Mouse (Mus musculus) frontal cortex, postnatal 10 days (tissue): ENCODE measurements around the gene Acsl3.

Source experiments
- DNase-seq, 2 experiments: peaks; one replicate each; pipeline ENCODE4 v3.0.0; 2022; ENCODE audit warnings: low spot score in 2 of 2, mixed read lengths in 1 of 2

Gene Acsl3

DNA sequence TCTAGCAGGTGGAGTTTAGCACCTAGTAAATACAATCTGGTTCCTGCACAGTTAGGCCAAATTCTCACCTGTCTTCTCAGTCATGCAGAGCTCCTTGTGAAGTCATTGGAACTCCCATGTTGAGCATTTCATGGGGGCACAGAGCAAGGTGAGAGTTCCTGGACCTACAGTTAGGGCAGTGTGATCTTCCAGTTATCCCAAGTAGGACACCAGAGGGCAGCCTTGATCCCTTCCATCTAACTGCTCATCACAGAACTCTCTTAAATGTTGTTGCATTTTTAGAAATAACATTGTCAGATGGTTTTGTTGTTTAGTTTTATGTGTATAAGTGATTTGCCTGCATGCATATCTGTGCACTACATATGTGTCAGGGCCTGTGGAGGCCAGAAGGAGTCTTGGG, 29.2 kb downstream of the Acsl3 start:
- no peak for DNase-seq

DNA sequence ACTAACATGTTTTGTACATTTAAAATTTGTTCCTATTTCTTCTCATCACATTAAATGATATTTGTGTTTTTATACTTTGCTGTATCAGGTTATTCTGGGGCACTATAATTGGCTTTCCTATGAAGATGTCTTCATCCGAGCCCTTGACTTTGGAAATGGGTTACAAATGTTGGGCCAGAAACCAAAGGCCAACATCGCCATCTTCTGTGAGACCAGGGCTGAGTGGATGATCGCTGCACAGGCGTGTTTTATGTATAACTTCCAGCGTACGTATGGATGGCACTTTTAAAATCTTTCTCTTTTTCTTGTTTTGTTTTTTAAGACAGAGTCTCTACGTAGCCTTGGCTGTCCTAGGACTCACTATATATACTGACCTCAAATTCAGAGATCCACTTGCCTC, 30.5 kb downstream of the Acsl3 start:
- no peak for DNase-seq

- DNase-seq = no peak
Observed at GRCm38 (mm10) chr1:78694503-78695258, 37.1 kb downstream of the Acsl3 start.

DNA sequence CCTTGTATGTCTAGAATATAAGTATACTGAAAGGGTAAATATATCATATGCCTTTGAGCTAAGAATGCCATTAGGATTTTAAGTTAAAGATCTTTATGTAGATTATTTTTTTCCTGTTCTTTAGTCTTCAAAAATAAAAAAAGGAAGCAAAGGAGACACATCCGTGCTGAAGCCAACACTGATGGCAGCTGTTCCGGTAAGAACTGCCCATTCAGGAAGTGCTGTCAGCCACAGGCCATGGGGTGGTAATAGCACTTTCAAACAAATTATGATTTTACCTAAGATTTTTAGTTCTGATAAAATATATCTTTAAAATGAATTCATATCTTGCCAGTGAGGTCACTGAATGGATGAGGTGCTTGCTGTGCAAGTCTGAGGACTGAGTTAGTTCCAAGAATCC, 38.7 kb downstream of the Acsl3 start:
- no peak for DNase-seq

DNA sequence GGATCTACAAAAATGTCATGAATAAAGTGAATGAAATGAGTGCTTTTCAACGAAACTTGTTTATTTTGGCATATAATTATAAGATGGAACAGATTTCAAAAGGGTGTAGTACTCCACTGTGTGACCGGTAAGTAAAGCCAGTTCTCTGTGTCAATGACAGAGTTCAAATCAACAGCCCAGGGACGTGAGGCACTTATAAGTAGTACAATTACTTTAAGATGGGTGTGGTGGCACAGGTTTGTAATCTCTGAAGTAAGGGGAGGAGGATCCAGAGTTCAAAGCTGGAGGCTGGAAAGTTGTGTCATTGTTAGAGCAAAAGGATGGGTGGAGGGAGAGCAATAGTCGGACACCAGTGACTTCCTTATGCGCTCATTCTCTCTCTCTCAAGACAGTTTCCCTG, 39.3 kb downstream of the Acsl3 start:
- DNase-seq = no peak

GRCm38 (mm10) chr1:78698138-78698537, 40.5 kb downstream of the Acsl3 start:
- DNase-seq = no peak

GRCm38 (mm10) chr1:78701740-78702139, 44.1 kb downstream of the Acsl3 start:
- no peak for DNase-seq

- DNase-seq = no peak
Observed at GRCm38 (mm10) chr1:78702282-78702963, 44.8 kb downstream of the Acsl3 start.

GRCm38 (mm10) chr1:78702964-78703285, 45.3 kb downstream of the Acsl3 start:
- DNase-seq = no peak

DNA sequence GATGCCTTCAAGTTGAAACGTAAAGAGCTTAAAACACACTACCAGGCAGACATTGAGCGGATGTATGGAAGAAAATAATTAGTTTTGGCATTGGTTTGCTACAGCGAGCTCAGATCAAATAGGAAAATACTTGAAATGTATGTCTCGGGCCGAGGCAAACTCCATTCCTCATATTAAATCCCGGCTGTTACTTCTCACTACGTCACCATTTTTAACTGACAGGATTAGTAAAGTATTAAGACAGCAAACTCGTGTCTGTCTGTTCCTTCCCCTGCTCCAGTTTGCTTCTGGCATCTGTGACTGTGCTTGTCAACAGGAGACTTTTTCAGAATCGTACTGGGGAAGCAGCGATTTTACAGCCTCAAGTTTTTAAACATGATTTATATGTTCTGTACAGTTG, 48.7 kb downstream of the Acsl3 start:
- no peak for DNase-seq

GRCm38 (mm10) chr1:78707280-78707679, 49.7 kb downstream of the Acsl3 start:
- DNase-seq = peak in 1 of 2 experiments; percentile 30

GRCm38 (mm10) chr1:78710026-78710425, 52.4 kb downstream of the Acsl3 start:
- no peak for DNase-seq

- DNase-seq = no peak
Observed at GRCm38 (mm10) chr1:78710613-78711329, 53.1 kb downstream of the Acsl3 start.

DNA sequence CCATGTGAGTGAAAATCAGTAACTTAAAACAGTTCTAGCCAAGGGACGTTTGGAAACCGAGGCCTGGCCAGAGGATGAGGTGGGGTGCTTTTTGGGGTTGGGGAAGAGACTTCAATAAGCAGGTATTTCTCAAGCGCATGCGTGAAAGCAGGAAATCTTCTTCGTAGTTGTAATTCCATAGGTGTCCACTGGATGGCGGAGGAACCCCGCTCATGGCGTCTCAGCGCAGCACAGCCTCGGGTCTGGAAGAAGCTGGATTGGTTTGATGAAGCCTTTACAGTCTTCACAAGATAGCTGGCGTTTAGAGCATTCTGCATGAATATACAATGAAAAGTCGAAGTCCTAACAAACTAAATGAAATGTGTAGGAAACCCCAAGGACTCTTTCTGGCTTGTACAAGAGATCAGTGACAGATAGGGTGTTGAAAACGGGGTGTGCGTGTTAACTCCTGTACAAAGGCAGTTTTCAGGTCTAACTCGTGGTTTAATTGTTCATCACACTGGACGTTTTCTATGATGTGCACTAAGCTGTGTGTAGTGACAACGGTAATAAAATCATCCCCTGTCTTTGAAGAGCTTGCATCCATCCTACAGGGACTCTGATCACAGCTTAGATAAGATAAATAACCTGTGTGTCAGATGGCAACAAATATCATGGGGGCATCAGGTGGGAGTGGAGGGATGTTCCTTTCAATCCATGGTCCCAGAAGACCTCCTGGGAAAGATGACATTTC, 67.0 kb downstream of the Acsl3 start:
- DNase-seq = peak; percentile 54 to 84

GRCm38 (mm10) chr1:78725191-78725490, 67.5 kb downstream of the Acsl3 start:
- DNase-seq = no peak

DNA sequence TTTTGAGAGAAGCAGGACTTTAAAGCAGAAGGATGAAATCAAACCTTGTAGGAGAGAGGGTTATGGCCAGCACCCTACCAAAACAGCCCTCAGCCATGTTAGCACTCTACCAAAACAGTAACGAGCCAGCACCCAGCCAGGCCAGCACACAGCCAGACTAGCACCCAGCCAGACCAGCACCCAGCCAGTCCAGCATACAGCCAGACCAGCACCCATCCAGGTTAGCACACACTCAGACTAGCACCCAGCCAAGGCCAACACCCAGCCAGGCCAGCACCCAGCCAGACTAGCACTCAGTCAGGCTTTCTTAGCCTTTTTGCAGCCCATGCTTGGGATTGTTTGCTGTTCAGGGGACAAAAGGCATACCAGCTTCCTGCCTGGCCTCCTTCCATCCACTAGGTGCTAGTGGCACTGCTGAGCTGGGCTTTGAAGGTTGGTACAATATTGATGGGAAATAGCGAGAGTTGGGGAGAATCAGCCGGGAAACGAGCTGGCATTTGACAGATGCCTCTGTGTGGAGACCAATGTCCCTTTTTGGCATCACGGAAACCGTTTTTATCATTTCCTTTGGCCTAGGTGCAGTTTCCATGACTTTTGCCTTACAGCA, 68.1 kb downstream of the Acsl3 start:
- DNase-seq = no peak

DNA sequence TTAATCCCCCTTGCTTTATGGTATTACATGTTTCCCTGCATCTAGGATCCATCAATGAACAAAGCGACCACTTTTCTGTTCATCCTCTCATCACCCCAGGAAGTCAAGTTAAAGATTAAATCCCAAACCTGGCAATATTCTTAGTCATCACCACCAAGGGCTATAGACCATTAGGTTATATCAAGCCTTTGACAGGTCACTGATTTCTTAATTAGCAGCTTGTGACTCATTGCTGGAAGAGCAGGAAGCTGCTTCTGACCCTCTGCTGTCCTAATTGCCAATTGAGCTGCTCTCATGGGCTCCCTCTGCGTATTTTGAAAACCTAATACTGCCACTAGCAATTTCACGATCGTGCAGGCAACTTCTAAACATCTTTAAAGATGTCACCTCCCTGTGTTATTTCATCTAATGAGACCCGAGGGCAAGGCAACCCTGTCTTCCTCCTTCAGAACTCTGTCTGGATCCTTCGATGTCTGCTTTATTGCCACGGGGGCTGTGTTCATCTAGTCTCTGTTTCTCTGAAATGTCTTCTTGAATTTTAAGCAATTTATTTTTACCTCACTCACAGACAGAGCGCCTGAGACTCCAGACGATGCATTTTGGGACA, 72.6 kb downstream of the Acsl3 start:
- DNase-seq = no peak

GRCm38 (mm10) chr1:78732290-78732689, 74.7 kb downstream of the Acsl3 start:
- no peak for DNase-seq

GRCm38 (mm10) chr1:78734261-78735000, 76.8 kb downstream of the Acsl3 start:
- no peak for DNase-seq

DNA sequence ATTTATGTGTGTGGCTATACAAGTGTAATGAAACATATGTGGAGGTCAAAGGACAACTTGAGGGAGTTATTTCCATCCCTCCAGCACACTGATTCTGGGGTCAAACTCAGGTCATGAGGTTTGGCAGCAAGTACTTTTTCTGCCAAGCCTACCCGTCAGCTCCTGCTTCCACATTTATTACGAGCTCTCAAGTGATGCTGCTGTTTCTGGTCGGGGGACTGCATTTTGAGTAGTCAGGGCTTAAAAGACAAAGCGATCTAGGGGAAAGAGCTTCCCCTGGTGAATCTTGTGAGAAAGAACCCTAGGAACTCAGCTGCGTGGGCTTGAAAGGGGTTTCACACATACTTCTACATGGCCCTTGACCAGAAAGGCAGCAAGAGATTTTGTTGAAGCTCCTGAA, 80.0 kb downstream of the Acsl3 start:
- DNase-seq = no peak

GRCm38 (mm10) chr1:78740676-78741075, 83.1 kb downstream of the Acsl3 start:
- no peak for DNase-seq
